Mouse (Mus musculus) ovary, postnatal 10 days (tissue): ENCODE results near the gene Hnrnpm.
"Not testable (repeated sequence)": the region's sequence is repeated elsewhere in the genome, so short reads cannot be mapped to it uniquely, and the experiment has no call there.

Experiments
- DNase-seq: peaks from one replicate; pipeline ENCODE4 v3.0.0; 2022; ENCODE audit warnings: low spot score

Gene Hnrnpm

GRCm38 (mm10) chr17:33669681-33670080, 17.0 kb downstream of the Hnrnpm start:
- no peak for DNase-seq

- DNase-seq = no peak
These were observed 19.8 kb downstream of the Hnrnpm start for GRCm38 (mm10) chr17:33666813-33667212.

- DNase-seq = no peak
These were observed 36.7 kb downstream of the Hnrnpm start for GRCm38 (mm10) chr17:33649781-33650475.

GRCm38 (mm10) chr17:33645073-33645472, 41.6 kb downstream of the Hnrnpm start:
- no peak for DNase-seq

GRCm38 (mm10) chr17:33644068-33644467, 42.6 kb downstream of the Hnrnpm start:
- DNase-seq = no peak

GRCm38 (mm10) chr17:33639743-33640142, 46.9 kb downstream of the Hnrnpm start:
- DNase-seq = no peak

GRCm38 (mm10) chr17:33637516-33638276, 49.0 kb downstream of the Hnrnpm start, which contains the start of gene Pram1:
Pram1 (plus strand) TSS chr17:33638056.
- DNase-seq = no peak

- DNase-seq = no peak
These were observed 49.6 kb downstream of the Hnrnpm start for GRCm38 (mm10) chr17:33637038-33637437.

GRCm38 (mm10) chr17:33631796-33632195, 54.9 kb downstream of the Hnrnpm start:
- no peak for DNase-seq

- no peak for DNase-seq
These were observed 55.4 kb downstream of the Hnrnpm start for GRCm38 (mm10) chr17:33631236-33631635.

- no peak for DNase-seq
These were observed 56.3 kb downstream of the Hnrnpm start for GRCm38 (mm10) chr17:33630171-33630895.

GRCm38 (mm10) chr17:33629487-33630125, 57.1 kb downstream of the Hnrnpm start:
- no peak for DNase-seq

- peak; percentile 81 for DNase-seq
These were observed 57.8 kb downstream of the Hnrnpm start, which contains the start of gene Zfp414 for GRCm38 (mm10) chr17:33628621-33629486. Zfp414 (plus strand) TSS chr17:33629090.

- DNase-seq = no peak
These were observed 59.4 kb downstream of the Hnrnpm start for GRCm38 (mm10) chr17:33627281-33627680.

- DNase-seq = not testable (repeated sequence)
These were observed 72.9 kb downstream of the Hnrnpm start for GRCm38 (mm10) chr17:33613726-33614125.

GRCm38 (mm10) chr17:33610548-33610947, 76.1 kb downstream of the Hnrnpm start:
- no peak for DNase-seq

GRCm38 (mm10) chr17:33607273-33607672, 79.4 kb downstream of the Hnrnpm start:
- DNase-seq = no peak

- no peak for DNase-seq
These were observed 84.7 kb downstream of the Hnrnpm start for GRCm38 (mm10) chr17:33601947-33602346.

- no peak for DNase-seq
These were observed 85.8 kb downstream of the Hnrnpm start for GRCm38 (mm10) chr17:33600831-33601230.

GRCm38 (mm10) chr17:33599836-33600475, 86.7 kb downstream of the Hnrnpm start:
- no peak for DNase-seq

GRCm38 (mm10) chr17:33598506-33598905, 88.2 kb downstream of the Hnrnpm start:
- no peak for DNase-seq
